Mouse (Mus musculus): ENCODE data around the gene Med9. TPM values are rescaled to one million over a fixed set of nuclear protein-coding genes. Genes with fewer than 3 reads are reported as not detected.
A peak's percentile ranks its signal among the peaks of the same experiment; 100 is the strongest.

The Med9 gene
- polyA plus RNA-seq, 1 experiment from 2014 or later: 19.4 TPM

DNA sequence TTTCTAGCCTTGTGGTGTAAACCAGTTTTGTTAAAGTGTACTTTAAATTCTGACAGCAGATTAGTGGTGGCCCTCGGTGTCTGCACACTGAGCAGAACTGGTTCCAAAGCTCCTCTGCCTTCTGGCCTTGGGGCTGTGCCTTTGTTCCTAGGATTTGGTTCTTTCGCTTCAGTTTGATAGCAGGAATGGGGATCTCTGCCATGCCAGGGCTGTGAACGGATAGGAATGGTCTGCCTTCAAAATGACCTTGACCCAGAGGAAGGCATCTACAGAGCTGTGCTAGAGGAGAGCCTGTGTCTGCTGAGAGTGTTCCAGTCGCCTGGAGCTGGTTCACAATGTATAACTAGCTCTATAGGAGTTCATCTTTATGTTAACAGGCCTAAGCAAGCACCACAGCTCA, 11.4 kb downstream of the Med9 start:
- Histone ChIP-seq H3K9ac (ENCODE audit: low read depth, low read length) (no peak overlapping the region), H3K36me3 (ENCODE audit: control insufficient read depth, insufficient read depth) (peaks cover 26% of the 10 kb centered on the region; the same call in 1 of the 2 replicates), H3K4me3 (ENCODE audit: low read depth, low read length) (no peak overlapping the region), H3K4me2 (replicated peaks; ENCODE audit: low read depth) (no peak overlapping the region), H3K4me1 (replicated peaks; ENCODE audit: control insufficient read depth, insufficient read depth, low read length) (peaks cover 6% of the 10 kb centered on the region; the same call in 1 of the 2 replicates), H3K27ac (ENCODE audit: low read depth, low read length) (no peak overlapping the region), H3K9me3 (ENCODE audit: control insufficient read depth) (no peaks in the 10 kb centered on the region), H3K27me3 (replicated peaks; ENCODE audit: control insufficient read depth, insufficient read depth, low read length) (no peaks in the 10 kb centered on the region)
- TF ChIP-seq CTCF (IDR thresholded peaks at IDR 0.05; ENCODE audit: low read depth): no peak
- WGBS: 77% methylated on average over 4 of the region's 4 CpGs
- no peak for ATAC-seq

GRCm38 (mm10) chr11:59960476-59961337, 12.7 kb downstream of the Med9 start:
- Histone ChIP-seq H3K9me3 (ENCODE audit: control insufficient read depth) (no peaks in the 10 kb centered on the region), H3K4me2 (replicated peaks; ENCODE audit: low read depth) (no peak overlapping the region), H3K27me3 (replicated peaks; ENCODE audit: control insufficient read depth, insufficient read depth, low read length) (no peaks in the 10 kb centered on the region)

GRCm38 (mm10) chr11:59961338-59961875, 13.4 kb downstream of the Med9 start:
- no peaks in the 10 kb centered on the region for H3K27me3 ChIP-seq (replicated peaks; ENCODE audit: control insufficient read depth, insufficient read depth, low read length)
- no peak overlapping the region for H3K4me3 ChIP-seq (ENCODE audit: low read depth, low read length)
- TF ChIP-seq CTCF (IDR thresholded peaks at IDR 0.05; ENCODE audit: low read depth): no peak
- H3K27ac ChIP-seq (ENCODE audit: low read depth, low read length): no peak overlapping the region
- H3K4me2 ChIP-seq (replicated peaks; ENCODE audit: low read depth): no peak overlapping the region
- 90% methylated on average over 9 of the region's 9 CpGs for WGBS
- ATAC-seq: no peak
- H3K4me1 ChIP-seq (replicated peaks; ENCODE audit: control insufficient read depth, insufficient read depth, low read length): peaks cover 10% of the 10 kb centered on the region; the same call in 1 of the 2 replicates
- H3K9ac ChIP-seq (ENCODE audit: low read depth, low read length): no peak overlapping the region
- peaks cover 23% of the 10 kb centered on the region; the same call in 1 of the 2 replicates for H3K36me3 ChIP-seq (ENCODE audit: control insufficient read depth, insufficient read depth)
- H3K9me3 ChIP-seq (ENCODE audit: control insufficient read depth): no peaks in the 10 kb centered on the region

More at GRCm38 (mm10) chr11:59960476-59961337, 12.7 kb downstream of the Med9 start:
- TF ChIP-seq CTCF (IDR thresholded peaks at IDR 0.05; ENCODE audit: low read depth): no peak
- Histone ChIP-seq H3K4me3 (ENCODE audit: low read depth, low read length) (no peak overlapping the region), H3K27ac (ENCODE audit: low read depth, low read length) (no peak overlapping the region), H3K4me1 (replicated peaks; ENCODE audit: control insufficient read depth, insufficient read depth, low read length) (peaks cover 10% of the 10 kb centered on the region; the same call in 1 of the 2 replicates), H3K9ac (ENCODE audit: low read depth, low read length) (no peak overlapping the region), H3K36me3 (ENCODE audit: control insufficient read depth, insufficient read depth) (peaks cover 23% of the 10 kb centered on the region; the same call in 1 of the 2 replicates)
- ATAC-seq: no peak
- WGBS: 88% methylated on average over 20 of the region's 20 CpGs

- Histone ChIP-seq H3K36me3 (ENCODE audit: control insufficient read depth, insufficient read depth) (peaks cover 23% of the 10 kb centered on the region; the same call in 1 of the 2 replicates), H3K9ac (ENCODE audit: low read depth, low read length) (no peak overlapping the region), H3K9me3 (ENCODE audit: control insufficient read depth) (no peaks in the 10 kb centered on the region), H3K27ac (ENCODE audit: low read depth, low read length) (no peak overlapping the region), H3K27me3 (replicated peaks; ENCODE audit: control insufficient read depth, insufficient read depth, low read length) (0 out of 2 replicates have a peak, but pooled peaks cover 5% of the 10 kb centered on the region), H3K4me2 (replicated peaks; ENCODE audit: low read depth) (no peak overlapping the region), H3K4me1 (replicated peaks; ENCODE audit: control insufficient read depth, insufficient read depth, low read length) (peaks cover 10% of the 10 kb centered on the region; the same call in 1 of the 2 replicates), H3K4me3 (ENCODE audit: low read depth, low read length) (no peak overlapping the region)
- WGBS: 78% methylated on average over 3 of the region's 3 CpGs
- no peak for ATAC-seq
- TF ChIP-seq CTCF (IDR thresholded peaks at IDR 0.05; ENCODE audit: low read depth): no peak
These were observed 14.6 kb downstream of the Med9 start for GRCm38 (mm10) chr11:59962590-59962989.

- TF ChIP-seq CTCF (IDR thresholded peaks at IDR 0.05; ENCODE audit: low read depth): no peak
- Histone ChIP-seq H3K27ac (ENCODE audit: low read depth, low read length) (no peak overlapping the region), H3K9me3 (ENCODE audit: control insufficient read depth) (no peaks in the 10 kb centered on the region), H3K4me2 (replicated peaks; ENCODE audit: low read depth) (peak overlapping the region; percentile 91), H3K4me3 (ENCODE audit: low read depth, low read length) (peak overlapping the region; percentile 49), H3K4me1 (replicated peaks; ENCODE audit: control insufficient read depth, insufficient read depth, low read length) (peaks cover 10% of the 10 kb centered on the region; the same call in 1 of the 2 replicates), H3K36me3 (ENCODE audit: control insufficient read depth, insufficient read depth) (peaks cover 23% of the 10 kb centered on the region; the same call in 1 of the 2 replicates), H3K9ac (ENCODE audit: low read depth, low read length) (peak overlapping the region; percentile 24; the same call in 1 of the 2 replicates), H3K27me3 (replicated peaks; ENCODE audit: control insufficient read depth, insufficient read depth, low read length) (0 out of 2 replicates have a peak, but pooled peaks cover 8% of the 10 kb centered on the region)
- WGBS: 15% methylated on average over 34 of the region's 34 CpGs
- no peak for ATAC-seq
These were observed 15.6 kb downstream of the Med9 start for GRCm38 (mm10) chr11:59963364-59964162.
